In the genomic region with DNA sequence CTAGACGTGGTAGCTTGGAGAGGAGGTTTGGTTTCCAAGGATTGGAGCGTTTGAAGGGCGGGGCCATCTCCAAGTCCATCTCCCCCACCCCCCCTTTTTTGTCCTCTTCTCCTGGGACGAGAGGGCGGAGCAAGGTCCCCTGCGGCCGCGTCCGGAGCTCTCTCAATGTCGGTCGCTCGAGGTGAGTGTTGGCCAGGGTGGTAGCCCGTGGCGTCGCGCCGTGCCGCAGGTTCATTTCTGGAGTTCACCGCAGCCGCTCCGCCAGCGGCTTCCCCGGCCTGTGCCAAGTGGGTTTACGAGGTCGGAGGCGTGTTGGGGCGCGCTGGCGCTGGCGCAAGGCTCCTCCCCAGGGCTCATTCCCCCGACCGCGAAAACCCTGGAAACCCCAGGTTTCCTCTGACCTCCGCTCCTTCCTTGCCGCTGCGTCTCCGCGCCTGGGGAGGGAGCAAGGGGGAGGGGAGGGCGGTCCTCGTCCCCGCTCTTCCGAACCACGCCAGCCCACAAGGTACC, we compare ENCODE assay signal across 7 mouse cellular contexts. TPM values are rescaled to one million over a fixed set of nuclear protein-coding genes. Genes with fewer than 3 reads are reported as not detected.
DNase-seq lines count a peak whose midpoint lies in the region.

Gene Zfp462 (plus strand): TSS at position 128 of the 510 bp plus-strand sequence.

- H3K36me3 ChIP-seq in forebrain, embryonic 10.5 days (replicated peaks): no peaks in the 10 kb centered on the region

- H3K9me3 ChIP-seq in forebrain, embryonic 10.5 days: no peaks in the 10 kb centered on the region

- H3K27me3 ChIP-seq in forebrain, embryonic 10.5 days (ENCODE audit: poor library complexity, severe bottlenecking): no peaks in the 10 kb centered on the region

- WGBS in forebrain, embryonic 10.5 days: under 1% methylated on average over 43 of the region's 43 CpGs

- peak; percentile 89 for DNase-seq in ES-CJ7 (ENCODE audit: low read depth, low spot score)
- DNase-seq in adrenal gland, adult 18-20 months (ENCODE audit: low spot score in 2 of 2): peak; percentile 55 to 68
- peak; percentile 85 for DNase-seq in forebrain, embryonic 10.5 days (ENCODE audit: extremely low spot score, low spot score)
- DNase-seq in heart, postnatal 4 days: peak; percentile 60
- no peak for DNase-seq in layer of hippocampus, postnatal 36 days
- peak; percentile 85 for DNase-seq in mesoderm, embryonic 11.5 days (ENCODE audit: low read depth, low spot score)
- DNase-seq in urinary bladder, postnatal 36 days (ENCODE audit: low spot score in 2 of 2): peak; percentile 50 to 70

- peaks cover 15% of the 10 kb centered on the region for H3K4me1 ChIP-seq in forebrain, embryonic 10.5 days

- peak within 1 kb of the TSS; percentile 99 for H3K27ac ChIP-seq in forebrain, embryonic 10.5 days

- H3K4me3 ChIP-seq in forebrain, embryonic 10.5 days: peak within 1 kb of the TSS; percentile 86

RNA-seq across cellular contexts. Expression of gene Zfp462, which starts in this region (rescaled TPM):
- total RNA-seq in adrenal gland, adult 18-20 months (2021): 10 to 100 TPM; 34.7 to 37.7 TPM
- polyA plus RNA-seq in forebrain, embryonic 10.5 days (2016; fragmentation: Nextera tagmentation; extraction: Ambion mirVana): 13.6 and 14.4 TPM in 2 replicates
- total RNA-seq in heart, postnatal 4 days (2021): 10 to 100 TPM; 21.0 to 25.6 TPM
- total RNA-seq in layer of hippocampus, postnatal 36 days (2021): 10 to 100 TPM; 62.8 to 69.0 TPM

Comparison
In these comparisons a context has a peak if more than half of its experiments do, and no peak if none do; other contexts are left out.
1. DNase-seq: peak in ES-CJ7 (single experiment), adrenal gland, adult 18-20 months (2 of 2), forebrain, embryonic 10.5 days (single experiment), heart, postnatal 4 days (single experiment), mesoderm, embryonic 11.5 days (single experiment) and urinary bladder, postnatal 36 days (2 of 2); none in layer of hippocampus, postnatal 36 days (0 of 2).